Mouse (Mus musculus) megakaryocyte, embryonic 14.5 days (primary cell): ENCODE measurements around the gene Atg7. TPM values are rescaled to one million over a fixed set of nuclear protein-coding genes. Genes with fewer than 3 reads are reported as not detected.

Experiments
- H3K27me3 ChIP-seq: replicated peaks from 2 replicates; pipeline ENCODE3; 2012; ENCODE audit warnings: inconsistent platforms
- H3K36me3 ChIP-seq: replicated peaks from 2 replicates; pipeline ENCODE3; 2012; ENCODE audit warnings: low read length, inconsistent platforms, mixed read lengths
- H3K4me1 ChIP-seq: 2 replicates; pipeline ENCODE4 v1.6.1; 2012; ENCODE audit warnings: inconsistent platforms
- H3K4me3 ChIP-seq: replicated peaks from 2 replicates; pipeline ENCODE3; 2012; ENCODE audit warnings: moderate library complexity, mild to moderate bottlenecking, inconsistent platforms
- H3K9me3 ChIP-seq: 2 replicates; pipeline ENCODE4 v1.6.1; 2012; ENCODE audit warnings: inconsistent platforms
- FLI1 ChIP-seq: IDR thresholded peaks from 2 replicates; pipeline ENCODE4 v1.6.1; 2012; ENCODE audit warnings: low read length, inconsistent platforms, mixed read lengths
- GATA1 ChIP-seq: IDR thresholded peaks from 3 replicates; pipeline ENCODE4 v1.6.1; 2012; ENCODE audit warnings: mixed read lengths, low read length, inconsistent platforms, borderline replicate concordance
- polyA plus RNA-seq: library from polyadenylated mRNA; stranded (reverse); fragments of >175 nt; gene quantifications from 2 replicates; pipeline ENCODE4 v1.2.3, GENCODE M21; 2012; ENCODE audit warnings: low replicate concordance; ENCODE audit not compliant: insufficient read depth

Atg7 gene
- polyA plus RNA-seq, 1 experiment: 92.9 TPM

DNA sequence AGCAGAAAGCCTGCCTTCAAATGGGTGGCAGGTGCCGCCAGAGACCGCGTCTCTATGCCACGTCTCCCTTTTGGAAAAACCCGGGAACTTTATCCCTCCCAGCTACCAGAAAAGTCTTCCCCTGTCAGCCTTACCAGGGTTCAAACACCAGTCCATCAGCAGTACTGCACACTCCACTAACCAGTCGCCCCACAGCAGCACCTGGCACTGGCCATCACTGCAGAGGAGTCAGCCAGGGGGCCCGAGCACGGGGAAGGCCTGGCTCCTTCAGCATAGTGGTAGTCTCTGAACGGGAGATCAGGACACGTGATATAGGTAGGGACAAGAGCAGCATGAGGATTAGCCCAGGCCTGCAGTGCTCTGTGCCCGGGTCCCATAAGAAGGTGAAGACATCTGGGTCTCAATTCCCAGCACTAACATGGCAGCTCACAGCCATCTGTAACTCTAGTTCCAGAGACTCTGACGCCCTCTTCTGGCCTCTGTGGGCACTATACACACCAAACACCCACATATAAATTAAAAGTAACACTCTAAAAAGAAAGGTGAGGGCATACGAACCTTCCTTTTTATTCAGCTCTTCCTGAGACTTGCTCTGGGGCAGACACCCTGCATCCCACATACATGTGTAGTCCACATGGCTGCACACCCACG is 228.2 kb downstream of the Atg7 start:
- Histone ChIP-seq H3K27me3 (no peaks in the 10 kb centered on the region), H3K4me1 (peaks cover 95% of the 10 kb centered on the region), H3K4me3 (no peak overlapping the region), H3K9me3 (no peaks in the 10 kb centered on the region), H3K36me3 (peaks cover 80% of the 10 kb centered on the region)
- no peak for TF ChIP-seq GATA1
- no peak for TF ChIP-seq FLI1

DNA sequence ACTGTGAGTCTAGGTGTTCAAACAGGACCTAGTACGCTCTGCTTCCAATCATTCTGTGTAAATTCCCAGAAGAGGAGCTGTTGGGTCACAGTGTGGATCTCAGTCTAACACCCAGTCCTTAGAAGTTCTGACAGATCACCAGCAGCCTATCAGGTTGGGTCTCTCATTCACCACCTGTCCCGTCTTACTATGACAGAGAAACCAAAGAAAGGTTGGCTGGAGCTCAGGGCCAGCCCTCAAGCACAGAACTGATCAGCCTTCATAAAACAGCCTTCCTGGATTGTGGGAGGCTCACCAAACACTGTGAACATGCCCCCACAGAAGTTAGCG is 230.9 kb downstream of the Atg7 start:
- Histone ChIP-seq H3K4me1 (peaks cover 95% of the 10 kb centered on the region), H3K27me3 (no peaks in the 10 kb centered on the region), H3K36me3 (peaks cover 82% of the 10 kb centered on the region)

DNA sequence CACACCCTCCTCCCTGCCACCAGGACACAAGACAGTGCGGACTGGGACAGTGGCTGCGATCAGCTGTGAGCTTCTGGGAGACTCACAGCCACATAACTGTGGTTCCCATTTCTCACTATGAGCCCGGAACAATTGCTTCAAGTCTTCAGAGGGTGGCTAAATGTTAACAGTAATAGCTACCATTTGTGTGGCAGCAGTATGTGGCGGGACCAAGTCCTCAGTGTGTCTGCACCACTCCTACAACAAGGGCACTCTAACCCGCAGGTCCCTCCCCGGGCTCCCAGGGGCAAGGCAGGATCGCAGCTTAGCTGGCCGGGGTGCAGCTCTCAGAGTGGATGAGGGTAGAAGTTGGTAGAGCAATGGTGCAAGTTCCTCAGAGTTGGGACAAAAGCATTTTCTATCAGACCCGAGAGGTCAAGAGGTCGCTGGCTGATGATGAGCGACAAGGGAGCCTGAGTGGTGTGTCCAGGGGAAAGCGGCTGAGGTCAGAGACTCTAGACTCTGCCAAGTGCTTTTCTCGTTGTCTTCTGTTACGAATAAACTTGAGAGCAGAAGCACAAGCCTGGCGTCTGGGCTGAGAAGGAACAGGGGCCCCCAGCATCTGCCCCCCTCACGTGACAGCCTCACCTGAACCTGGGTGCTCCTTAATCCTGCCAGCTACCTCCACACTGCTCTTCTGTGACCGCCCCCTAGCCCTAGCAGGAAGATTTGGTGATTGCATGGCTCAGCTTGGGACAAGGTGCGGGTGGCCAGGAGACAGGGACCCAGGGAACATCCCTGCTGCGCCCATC is 231.4 kb downstream of the Atg7 start:
- Histone ChIP-seq H3K4me1 (peaks cover 95% of the 10 kb centered on the region), H3K36me3 (peaks cover 82% of the 10 kb centered on the region), H3K27me3 (no peaks in the 10 kb centered on the region), H3K9me3 (no peaks in the 10 kb centered on the region), H3K4me3 (peak overlapping the region; percentile 95)
- TF ChIP-seq GATA1 (no peak), FLI1 (no peak)

More for the DNA sequence above, 230.9 kb downstream of the Atg7 start:
- Histone ChIP-seq H3K4me3 (peak overlapping the region; percentile 95), H3K9me3 (no peaks in the 10 kb centered on the region)
- no peak for TF ChIP-seq FLI1
- no peak for TF ChIP-seq GATA1

DNA sequence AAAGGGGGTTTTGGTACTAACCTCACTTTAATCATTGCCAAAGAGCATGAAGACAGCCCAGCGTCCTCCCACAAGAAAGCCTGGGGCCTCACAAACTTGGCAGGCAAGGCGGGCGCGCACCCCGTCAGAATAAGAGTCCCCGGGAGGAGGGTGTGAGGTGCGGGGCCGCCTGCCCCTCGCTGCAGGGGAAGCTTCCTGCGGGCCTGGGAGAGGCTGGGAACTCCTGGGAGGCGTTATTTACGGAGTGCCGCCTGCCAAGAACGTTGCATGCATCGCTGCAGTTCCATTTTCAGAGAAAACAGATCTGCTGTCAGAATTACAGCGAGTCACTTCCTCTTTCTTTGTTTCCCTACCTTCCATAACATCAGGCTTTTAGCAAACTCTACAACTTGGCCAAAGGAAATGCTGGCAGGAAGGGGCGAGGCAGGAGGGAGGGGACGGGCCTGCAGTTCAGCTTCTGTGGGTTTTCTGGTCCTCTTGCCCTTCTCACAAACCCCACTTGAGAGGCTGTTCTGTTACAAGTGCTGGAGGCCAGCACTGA is 232.2 kb downstream of the Atg7 start:
- TF ChIP-seq FLI1 (peak; percentile 54; the same call in 1 of the 2 replicates), GATA1 (no peak)
- Histone ChIP-seq H3K4me3 (peak overlapping the region; percentile 95), H3K9me3 (no peaks in the 10 kb centered on the region), H3K36me3 (peaks cover 81% of the 10 kb centered on the region), H3K27me3 (no peaks in the 10 kb centered on the region), H3K4me1 (peaks cover 95% of the 10 kb centered on the region)

DNA sequence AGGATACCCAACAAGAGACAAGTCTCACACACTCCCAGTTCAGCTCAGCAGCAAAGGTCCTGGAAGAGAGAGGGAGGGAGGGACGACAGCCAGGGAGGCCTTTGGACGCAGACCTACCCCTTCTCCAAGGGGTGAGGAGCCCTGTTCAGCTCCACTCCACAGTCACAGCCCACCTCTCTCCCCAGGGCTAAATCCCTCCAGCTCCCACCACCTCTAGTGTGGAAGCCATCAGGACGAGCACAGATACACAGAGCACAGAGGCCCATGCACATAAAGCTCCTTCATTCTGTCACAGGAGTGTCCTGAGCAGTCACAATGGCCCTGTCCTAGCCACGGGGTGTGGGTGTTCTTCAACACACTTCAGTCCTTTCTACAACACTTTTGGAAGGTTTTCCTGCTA is 233.1 kb downstream of the Atg7 start:
- no peaks in the 10 kb centered on the region for H3K9me3 ChIP-seq
- TF ChIP-seq FLI1: no peak
- TF ChIP-seq GATA1: no peak
- peak overlapping the region; percentile 78 for H3K4me3 ChIP-seq
- H3K4me1 ChIP-seq: peaks cover 95% of the 10 kb centered on the region
- peaks cover 81% of the 10 kb centered on the region for H3K36me3 ChIP-seq
- no peaks in the 10 kb centered on the region for H3K27me3 ChIP-seq

DNA sequence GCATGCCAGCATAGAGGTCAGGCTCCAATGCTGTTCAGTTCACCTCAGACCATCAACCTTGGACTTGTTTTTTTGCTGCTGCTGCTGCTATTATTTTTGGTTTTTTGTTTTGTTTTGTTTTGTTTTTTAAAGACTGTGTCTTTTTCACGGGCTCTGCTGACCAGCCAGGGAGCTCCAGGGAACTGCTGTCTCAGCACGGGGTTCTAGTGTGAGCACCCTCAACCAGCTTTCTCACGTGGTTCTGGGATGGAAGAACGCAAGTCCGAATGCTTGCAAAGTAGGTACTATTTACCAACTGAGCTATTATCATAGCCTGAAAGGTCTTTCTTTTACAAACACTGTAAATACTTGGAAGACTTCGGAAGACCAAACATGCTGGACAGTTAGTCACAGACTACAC is 233.6 kb downstream of the Atg7 start:
- H3K36me3 ChIP-seq: peaks cover 81% of the 10 kb centered on the region
- no peak overlapping the region for H3K4me3 ChIP-seq
- peaks cover 95% of the 10 kb centered on the region for H3K4me1 ChIP-seq
- TF ChIP-seq GATA1 (no peak), FLI1 (no peak)
- no peaks in the 10 kb centered on the region for H3K27me3 ChIP-seq
- H3K9me3 ChIP-seq: no peaks in the 10 kb centered on the region

DNA sequence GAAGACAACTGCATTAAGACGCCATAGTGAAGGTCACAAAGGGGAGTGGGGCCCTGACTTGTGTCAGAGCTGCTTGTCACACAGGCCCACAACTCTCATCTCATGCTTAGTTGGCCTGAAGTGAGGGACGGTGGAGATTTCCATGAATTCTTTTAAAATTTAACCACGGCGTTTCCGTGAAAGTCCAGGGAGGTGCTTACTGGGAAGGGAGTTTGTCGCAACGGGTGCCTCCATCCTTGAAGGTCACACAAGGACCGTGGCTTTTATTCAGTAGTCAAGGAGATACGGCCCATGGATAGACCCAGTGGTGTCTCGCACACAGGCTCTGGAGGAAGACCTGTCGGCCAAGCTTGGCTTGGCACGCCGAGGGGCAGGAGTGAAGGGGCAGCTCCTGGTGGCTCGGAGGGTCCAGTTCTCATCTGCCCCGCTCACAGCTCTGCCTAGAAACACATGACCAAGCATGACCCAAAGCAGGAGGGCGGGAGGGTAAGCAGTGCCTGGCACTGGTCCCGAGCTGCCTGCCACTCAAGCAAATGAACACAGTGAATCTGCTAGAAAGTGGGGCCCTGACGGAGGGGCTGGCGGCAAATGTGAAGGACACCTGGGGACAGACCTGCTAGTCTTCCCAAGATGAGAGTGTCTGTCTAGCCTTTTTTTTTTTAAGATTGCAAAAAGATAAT is 236.1 kb downstream of the Atg7 start:
- Histone ChIP-seq H3K4me1 (peaks cover 98% of the 10 kb centered on the region), H3K9me3 (no peaks in the 10 kb centered on the region)
- TF ChIP-seq GATA1: no peak
- no peak for TF ChIP-seq FLI1

DNA sequence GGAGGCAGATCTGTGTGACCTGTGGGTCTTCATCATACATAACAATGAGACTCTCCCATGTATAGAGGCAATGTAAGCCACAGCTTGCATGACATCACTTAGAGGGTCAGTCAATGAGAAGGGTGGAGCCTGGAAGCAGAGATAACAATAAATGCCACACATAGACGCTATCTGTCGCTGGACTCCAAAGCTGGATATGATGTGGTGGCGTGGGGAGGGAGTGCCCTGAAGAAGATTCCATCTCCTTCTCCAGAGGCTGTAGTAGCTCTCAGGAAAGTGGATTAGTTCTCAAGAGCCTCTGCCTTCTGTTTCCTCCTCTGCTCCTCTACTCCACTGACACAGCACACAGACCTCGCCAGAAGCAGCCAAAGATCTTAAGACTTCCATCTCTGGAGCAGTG is 237.9 kb downstream of the Atg7 start:
- TF ChIP-seq GATA1 (no peak), FLI1 (no peak)
- no peak overlapping the region for H3K4me3 ChIP-seq
- no peaks in the 10 kb centered on the region for H3K9me3 ChIP-seq
- H3K27me3 ChIP-seq: no peaks in the 10 kb centered on the region
- H3K4me1 ChIP-seq: peaks cover 100% of the 10 kb centered on the region
- peaks cover 97% of the 10 kb centered on the region for H3K36me3 ChIP-seq

More for the DNA sequence above, 236.1 kb downstream of the Atg7 start:
- Histone ChIP-seq H3K36me3 (peaks cover 82% of the 10 kb centered on the region), H3K27me3 (no peaks in the 10 kb centered on the region), H3K4me3 (no peak overlapping the region)

DNA sequence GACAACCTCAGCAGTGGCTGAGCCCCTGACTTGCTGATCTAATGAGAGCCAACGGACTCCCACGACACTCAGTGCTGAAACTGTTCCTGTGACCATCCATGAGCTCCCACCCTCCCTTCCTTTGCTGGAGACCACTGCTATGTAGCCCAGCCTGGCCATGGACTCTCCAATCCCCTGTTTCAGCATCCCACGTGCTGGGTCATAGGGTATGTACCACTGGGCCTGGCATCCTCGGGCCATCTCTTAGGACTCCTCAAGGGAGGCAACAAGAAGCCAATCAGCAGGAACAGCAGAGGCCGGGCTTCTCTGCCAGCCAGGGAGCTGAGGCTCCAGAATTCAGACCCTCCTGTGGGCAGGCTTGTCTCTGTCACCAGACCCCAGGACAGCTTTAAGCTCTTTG is 239.3 kb downstream of the Atg7 start:
- Histone ChIP-seq H3K9me3 (no peaks in the 10 kb centered on the region), H3K4me1 (peaks cover 100% of the 10 kb centered on the region), H3K27me3 (no peaks in the 10 kb centered on the region), H3K4me3 (peak overlapping the region; percentile 57), H3K36me3 (peaks cover 97% of the 10 kb centered on the region)
- TF ChIP-seq GATA1 (no peak), FLI1 (no peak)
